Mouse (Mus musculus): ENCODE measurements around the gene Olfr456.
"Not testable (repeated sequence)": the region's sequence is repeated elsewhere in the genome, so short reads cannot be mapped to it uniquely, and the experiment has no call there.

The Olfr456 gene

GRCm38 (mm10) chr6:42487114-42487513, at the start of gene Olfr456:
Gene Olfr456 (minus strand): TSS chr6:42487214.
- no peak for DNase-seq (ENCODE audit: low spot score)

- no peak for DNase-seq (ENCODE audit: low spot score)
Measured at GRCm38 (mm10) chr6:42513461-42513860, 26.4 kb upstream of the Olfr456 start.

GRCm38 (mm10) chr6:42509311-42509710, 22.3 kb upstream of the Olfr456 start:
- DNase-seq (ENCODE audit: low spot score), result no peak

GRCm38 (mm10) chr6:42503478-42503877, 16.5 kb upstream of the Olfr456 start:
- DNase-seq (ENCODE audit: low spot score), result no peak

GRCm38 (mm10) chr6:42489731-42490130, 2.7 kb upstream of the Olfr456 start:
- no peak for DNase-seq (ENCODE audit: low spot score)

- DNase-seq (ENCODE audit: low spot score), result no peak
Measured at GRCm38 (mm10) chr6:42484633-42485032, 2.4 kb downstream of the Olfr456 start.

GRCm38 (mm10) chr6:42476235-42476634, 10.8 kb downstream of the Olfr456 start, which contains the start of gene Olfr457:
Gene Olfr457 (minus strand): TSS chr6:42476335.
- DNase-seq (ENCODE audit: low spot score), result no peak

GRCm38 (mm10) chr6:42471298-42471697, 15.7 kb downstream of the Olfr456 start:
- DNase-seq (ENCODE audit: low spot score), result not testable (repeated sequence)

GRCm38 (mm10) chr6:42470542-42470941, 16.5 kb downstream of the Olfr456 start:
- no peak for DNase-seq (ENCODE audit: low spot score)

GRCm38 (mm10) chr6:42465096-42465495, 21.9 kb downstream of the Olfr456 start, which contains the start of gene Olfr458:
Gene Olfr458 (minus strand): TSS chr6:42465196.
- no peak for DNase-seq (ENCODE audit: low spot score)

GRCm38 (mm10) chr6:42447381-42447780, 39.6 kb downstream of the Olfr456 start:
- DNase-seq (ENCODE audit: low spot score), result no peak

GRCm38 (mm10) chr6:42444491-42444890, 42.5 kb downstream of the Olfr456 start:
- no peak for DNase-seq (ENCODE audit: low spot score)

GRCm38 (mm10) chr6:42441395-42441794, 45.6 kb downstream of the Olfr456 start:
- DNase-seq (ENCODE audit: low spot score), result no peak

Data from T-cell, adult 2 months (primary cell).